Mouse (Mus musculus) forebrain, embryonic 16.5 days (tissue): ENCODE measurements around the gene Tsr3. TPM values are rescaled to one million over a fixed set of nuclear protein-coding genes. Genes with fewer than 3 reads are reported as not detected.
A peak's percentile ranks its signal among the peaks of the same experiment; 100 is the strongest.

Experiments used
- ATAC-seq: fragments of 200-750 bp; cut with Nextera tagmentation; 2 replicates; pipeline ENCODE4 v1.8.0; 2017; ENCODE audit warnings: mild to moderate bottlenecking, moderate library complexity
- H3K27ac ChIP-seq: fragments of 300-500 bp; sonication (generic); 2 replicates; pipeline ENCODE4 v1.5.1; 2014; ENCODE audit warnings: low read length, control low read depth
- H3K27me3 ChIP-seq: fragments of 300-500 bp; sonication (generic); replicated peaks from 2 replicates; pipeline ENCODE4 v1.6.1; 2014; ENCODE audit warnings: low read length; ENCODE audit not compliant: control insufficient read depth, insufficient read depth
- H3K36me3 ChIP-seq: fragments of 300-500 bp; sonication (generic); 2 replicates; pipeline ENCODE4 v1.6.1; 2014; ENCODE audit not compliant: control insufficient read depth, insufficient read depth
- H3K4me1 ChIP-seq: fragments of 300-500 bp; sonication (generic); replicated peaks from 2 replicates; pipeline ENCODE4 v1.6.1; 2014; ENCODE audit warnings: low read length; ENCODE audit not compliant: control insufficient read depth, insufficient read depth
- H3K4me2 ChIP-seq: fragments of 300-500 bp; sonication (generic); 2 replicates; pipeline ENCODE4 v1.6.1; 2014; ENCODE audit warnings: mild to moderate bottlenecking, low read length, control low read depth
- H3K4me3 ChIP-seq: fragments of 300-500 bp; sonication (generic); replicated peaks from 2 replicates; pipeline ENCODE4 v1.5.1; 2014; ENCODE audit warnings: mild to moderate bottlenecking, low read length, control low read depth
- H3K9ac ChIP-seq: fragments of 300-500 bp; sonication (generic); replicated peaks from 2 replicates; pipeline ENCODE4 v1.6.1; 2014; ENCODE audit warnings: low read depth, low read length, control low read depth
- H3K9me3 ChIP-seq: fragments of 300-500 bp; sonication (generic); 2 replicates; pipeline ENCODE4 v1.6.1; 2016; ENCODE audit warnings: low read length; ENCODE audit not compliant: control insufficient read depth
- WGBS: fragments of 180-500 bp; shearing (Covaris S2); extraction: QIAGEN DNeasy Blood & Tissue Kit; methylation state at CpG from one replicate; pipeline ENCODE4 v1.1.7; 2014; 5-methylcytosine and 5-hydroxymethylcytosine counted together
- microRNA-seq: library from miRNA; unstranded; fragments of <30 nt; microRNA quantifications from one replicate; pipeline ENCODE4, GENCODE M21; 2017
- polyA plus RNA-seq: library from polyadenylated mRNA; unstranded; fragments of >200 nt; fragmentation: Nextera tagmentation; extraction: Ambion mirVana; gene quantifications from 2 replicates; pipeline ENCODE4 v1.2.1, GENCODE M21; 2015

Tsr3 gene
- polyA plus RNA-seq, 1 experiment from 2014 or later = 62.2 TPM

DNA sequence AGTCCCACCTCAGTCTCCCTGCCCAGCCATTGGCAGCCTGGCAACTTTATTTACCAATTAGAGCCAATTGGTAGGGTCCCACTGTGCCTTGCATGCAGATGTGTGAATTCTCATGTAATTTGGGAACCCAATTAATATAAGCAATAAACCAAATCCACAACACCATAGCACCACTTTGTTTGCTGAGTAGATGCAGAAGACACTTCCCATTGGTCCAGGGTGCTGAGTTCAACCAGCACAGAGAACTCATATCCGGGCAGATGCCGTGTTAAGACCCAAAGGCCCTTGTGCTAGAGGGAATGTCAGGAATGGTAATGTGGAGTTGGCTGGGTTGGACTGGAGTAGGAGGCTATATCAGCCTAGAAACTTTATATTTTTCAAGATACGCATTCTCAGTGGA, 35.9 kb downstream of the Tsr3 start:
- H3K4me1 ChIP-seq = peaks cover 19% of the 10 kb centered on the region
- H3K4me2 ChIP-seq = no peak overlapping the region
- no peaks in the 10 kb centered on the region for H3K9me3 ChIP-seq
- H3K4me3 ChIP-seq = no peak overlapping the region
- H3K27ac ChIP-seq = no peak overlapping the region
- no peaks in the 10 kb centered on the region for H3K36me3 ChIP-seq
- 0 out of 2 replicates have a peak, but pooled peaks cover 4% of the 10 kb centered on the region for H3K27me3 ChIP-seq
- H3K9ac ChIP-seq = no peak overlapping the region
- WGBS = 94% methylated on average over 3 of the region's 3 CpGs
- no peak for ATAC-seq

DNA sequence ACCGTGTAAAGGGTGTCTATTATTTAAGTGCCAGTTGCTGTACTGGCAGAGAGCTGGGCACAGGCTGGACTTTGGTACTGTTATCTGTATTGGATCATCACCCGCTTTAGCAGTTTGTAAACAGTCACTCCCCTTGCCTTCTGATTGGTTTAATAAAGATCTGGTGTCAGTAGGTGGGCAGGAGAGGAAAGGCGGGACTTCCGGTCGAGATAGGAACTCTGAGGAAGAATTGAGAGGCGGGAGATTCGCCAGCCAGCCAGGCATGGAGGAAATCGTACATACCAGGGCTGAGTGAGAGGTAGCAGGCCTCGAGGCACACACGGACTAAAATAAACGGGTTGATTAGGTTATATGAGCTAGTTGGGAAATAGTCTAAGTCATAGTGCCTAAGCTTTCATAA, 42.2 kb downstream of the Tsr3 start:
- WGBS = 50% methylated on average over 11 of the region's 11 CpGs
- Histone ChIP-seq H3K9ac (no peak overlapping the region), H3K4me3 (no peak overlapping the region), H3K4me1 (no peaks in the 10 kb centered on the region), H3K27me3 (0 out of 2 replicates have a peak, but pooled peaks cover 4% of the 10 kb centered on the region), H3K27ac (no peak overlapping the region), H3K9me3 (0 out of 2 replicates have a peak, but pooled peaks cover 4% of the 10 kb centered on the region), H3K4me2 (no peak overlapping the region), H3K36me3 (no peaks in the 10 kb centered on the region)
- no peak for ATAC-seq

DNA sequence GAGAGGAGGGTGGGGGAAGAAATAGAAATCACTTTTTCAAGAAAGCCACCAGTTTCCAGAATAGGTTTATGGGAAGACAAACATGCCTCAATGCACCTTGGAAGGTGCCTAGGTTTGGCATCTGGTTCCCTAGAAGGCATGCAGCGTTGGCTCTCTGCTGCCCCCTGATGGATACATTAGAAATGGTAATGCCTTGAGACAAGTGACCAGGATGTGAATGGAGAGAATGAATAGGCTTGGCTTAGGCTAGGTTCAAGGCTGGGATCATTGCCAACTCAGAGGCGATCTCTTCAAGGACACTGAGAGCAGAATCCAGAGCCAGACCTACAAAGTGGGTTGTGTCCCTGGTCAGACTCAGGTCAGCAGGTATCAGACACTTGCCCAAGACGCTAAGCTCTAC, 45.1 kb downstream of the Tsr3 start:
- WGBS = 23% methylated on average over 3 of the region's 3 CpGs
- H3K27me3 ChIP-seq = no peaks in the 10 kb centered on the region
- ATAC-seq = no peak

DNA sequence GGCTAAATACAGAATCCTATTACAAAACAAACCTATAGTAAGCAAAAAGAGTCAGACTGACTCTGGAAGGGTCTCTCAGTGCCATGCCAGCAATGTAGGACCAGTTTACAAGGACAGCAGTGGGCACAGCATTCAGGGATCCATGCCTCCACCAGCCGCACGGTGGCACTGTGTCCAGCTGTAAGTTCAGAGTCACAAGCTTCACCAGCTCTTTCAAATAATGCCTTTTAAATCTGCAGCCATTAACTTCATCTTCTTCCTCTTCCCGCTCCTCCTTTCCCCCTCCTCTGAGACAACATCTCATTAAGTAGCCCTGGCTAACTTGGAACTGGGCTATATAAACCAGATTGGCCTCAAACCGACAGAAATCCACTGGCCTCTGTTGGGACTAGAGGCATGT, 48.9 kb downstream of the Tsr3 start:
- Histone ChIP-seq H3K27ac (no peak overlapping the region), H3K27me3 (no peaks in the 10 kb centered on the region), H3K9ac (no peak overlapping the region), H3K4me1 (no peaks in the 10 kb centered on the region), H3K4me3 (no peak overlapping the region), H3K9me3 (no peaks in the 10 kb centered on the region), H3K4me2 (no peak overlapping the region), H3K36me3 (no peaks in the 10 kb centered on the region)
- WGBS = 27% methylated on average over 4 of the region's 4 CpGs
- ATAC-seq = no peak

More for the DNA sequence above, 45.1 kb downstream of the Tsr3 start:
- H3K36me3 ChIP-seq = no peaks in the 10 kb centered on the region
- H3K9ac ChIP-seq = no peak overlapping the region
- no peak overlapping the region for H3K4me3 ChIP-seq
- no peak overlapping the region for H3K4me2 ChIP-seq
- H3K27ac ChIP-seq = no peak overlapping the region
- 0 out of 2 replicates have a peak, but pooled peaks cover 4% of the 10 kb centered on the region for H3K9me3 ChIP-seq
- no peaks in the 10 kb centered on the region for H3K4me1 ChIP-seq

DNA sequence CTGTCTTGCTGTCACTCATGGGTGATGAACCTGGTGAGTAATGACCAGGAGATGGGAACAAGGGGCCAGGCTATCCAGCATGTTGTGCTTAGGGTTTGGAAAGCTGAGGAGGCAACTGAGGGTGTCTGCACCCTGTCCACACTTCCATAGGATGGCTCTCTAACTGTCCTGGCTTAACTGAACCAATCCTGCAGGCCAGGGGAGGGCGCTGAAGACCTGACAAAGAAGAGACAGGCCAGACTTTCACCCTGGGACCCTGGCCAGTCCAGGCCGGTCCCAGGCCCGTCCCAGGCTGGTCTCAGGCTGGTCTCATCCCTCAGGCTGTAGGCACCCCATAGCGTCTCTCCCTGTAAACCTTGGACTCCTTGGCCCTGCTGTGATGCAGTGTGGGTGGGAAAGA, 50.4 kb downstream of the Tsr3 start:
- H3K4me3 ChIP-seq = no peak overlapping the region
- H3K27me3 ChIP-seq = no peaks in the 10 kb centered on the region
- H3K4me2 ChIP-seq = no peak overlapping the region
- H3K27ac ChIP-seq = no peak overlapping the region
- no peak for ATAC-seq
- no peaks in the 10 kb centered on the region for H3K4me1 ChIP-seq
- H3K9me3 ChIP-seq = no peaks in the 10 kb centered on the region
- H3K36me3 ChIP-seq = no peaks in the 10 kb centered on the region
- no peak overlapping the region for H3K9ac ChIP-seq
- WGBS = 27% methylated on average over 4 of the region's 4 CpGs

Small RNA genes within 50 kb of the gene (microRNA-seq; reads per million reads assigned to microRNA genes)
- 9.1 reads per million, percentile 28 among the genes with 10 or more reads in this experiment for gene Mir3547

Other genes with a start within 250 kb of the Tsr3 start
- gene Cramp1l, start 224.4 kb upstream of the Tsr3 start, polyA plus RNA-seq = 5.9 and 6.8 TPM in 2 replicates
- 26.6 and 28.4 TPM in 2 replicates for gene Ift140, start 224.1 kb upstream of the Tsr3 start, polyA plus RNA-seq
- 12.0 and 12.5 TPM in 2 replicates for gene Tmem204, start 156.6 kb upstream of the Tsr3 start, polyA plus RNA-seq
- 47.0 and 62.9 TPM in 2 replicates for gene Telo2, start 124.2 kb upstream of the Tsr3 start, polyA plus RNA-seq
- gene Ptx4, start 119.4 kb upstream of the Tsr3 start, polyA plus RNA-seq = not detected in 2 replicates
- gene Clcn7, start 106.8 kb upstream of the Tsr3 start, polyA plus RNA-seq = 30.2 and 34.3 TPM in 2 replicates
- not detected in 2 replicates for gene Ccdc154, start 77.7 kb upstream of the Tsr3 start, polyA plus RNA-seq
- not detected in 2 replicates for gene Gm38655, start 64.7 kb upstream of the Tsr3 start, polyA plus RNA-seq
- gene BC003965, start 55.6 kb upstream of the Tsr3 start, polyA plus RNA-seq = 37.2 and 38.4 TPM in 2 replicates
- 15.0 and 15.2 TPM in 2 replicates for gene Unkl, start 51.8 kb upstream of the Tsr3 start, polyA plus RNA-seq
- gene Gnptg, start within 50 bp of the Tsr3 start, polyA plus RNA-seq = 83.8 and 99.9 TPM in 2 replicates
- gene Baiap3, start 16.2 kb downstream of the Tsr3 start, polyA plus RNA-seq = 7.9 and 22.5 TPM in 2 replicates
- gene Ube2i, start 34.5 kb downstream of the Tsr3 start, polyA plus RNA-seq = 635 and 668 TPM in 2 replicates
- not detected in 2 replicates for gene Prss34, start 58.2 kb downstream of the Tsr3 start, polyA plus RNA-seq
- not detected in 2 replicates for gene Prss28, start 68.5 kb downstream of the Tsr3 start, polyA plus RNA-seq
- gene Prss29, start 78.5 kb downstream of the Tsr3 start, polyA plus RNA-seq = not detected in 2 replicates
- gene Tpsab1, start 105.4 kb downstream of the Tsr3 start, polyA plus RNA-seq = not detected in 2 replicates
- 0.39 TPM in 1 of 2 replicates, not detected in the other for gene Tpsb2, start 126.1 kb downstream of the Tsr3 start, polyA plus RNA-seq
- 0.36 TPM in 1 of 2 replicates, not detected in the other for gene Tpsg1, start 129.1 kb downstream of the Tsr3 start, polyA plus RNA-seq
- gene Cacna1h, start 193.6 kb downstream of the Tsr3 start, polyA plus RNA-seq = 12.4 and 14.7 TPM in 2 replicates
- gene Tekt4, start 214.4 kb downstream of the Tsr3 start, polyA plus RNA-seq = 0.80 and 0.88 TPM in 2 replicates